Mouse (Mus musculus) hindbrain, embryonic 16.5 days (tissue): ENCODE measurements around the gene Isg20l2. TPM values are rescaled to one million over a fixed set of nuclear protein-coding genes. Genes with fewer than 3 reads are reported as not detected.

Source experiments
- ATAC-seq: fragments of 200-750 bp; cut with Nextera tagmentation; 2 replicates; pipeline ENCODE4 v1.8.0; 2017; ENCODE audit warnings: moderate TSS enrichment, moderate library complexity
- H3K27ac ChIP-seq: fragments of 300-500 bp; sonication (generic); 2 replicates; pipeline ENCODE4 v1.5.1; 2014; ENCODE audit warnings: low read depth, mild to moderate bottlenecking, control low read depth, low read length, moderate library complexity
- H3K27me3 ChIP-seq: fragments of 300-500 bp; sonication (generic); replicated peaks from 2 replicates; pipeline ENCODE4 v1.6.1; 2014; ENCODE audit warnings: low read length; ENCODE audit not compliant: control insufficient read depth, insufficient read depth
- H3K36me3 ChIP-seq: fragments of 300-500 bp; sonication (generic); 2 replicates; pipeline ENCODE4 v1.6.1; 2014; ENCODE audit warnings: mild to moderate bottlenecking, low read length, moderate library complexity, mixed read lengths; ENCODE audit not compliant: control insufficient read depth, insufficient read depth
- H3K4me1 ChIP-seq: fragments of 300-500 bp; sonication (generic); 2 replicates; pipeline ENCODE4 v1.6.1; 2014; ENCODE audit warnings: low read depth, low read length; ENCODE audit not compliant: control insufficient read depth, insufficient read depth
- H3K4me2 ChIP-seq: fragments of 300-500 bp; sonication (generic); 2 replicates; pipeline ENCODE4 v1.6.1; 2014; ENCODE audit warnings: mild to moderate bottlenecking, low read length, control low read depth, moderate library complexity
- H3K4me3 ChIP-seq: fragments of 300-500 bp; sonication (generic); 2 replicates; pipeline ENCODE4 v1.5.1; 2014; ENCODE audit warnings: mild to moderate bottlenecking, low read length, control low read depth, moderate library complexity
- H3K9ac ChIP-seq: fragments of 300-500 bp; sonication (generic); 2 replicates; pipeline ENCODE4 v1.6.1; 2014; ENCODE audit warnings: low read depth, mild to moderate bottlenecking, control low read depth, low read length, moderate library complexity
- H3K9me3 ChIP-seq: fragments of 300-500 bp; sonication (generic); 2 replicates; pipeline ENCODE4 v1.6.1; 2014; ENCODE audit warnings: mild to moderate bottlenecking, low read length, moderate library complexity; ENCODE audit not compliant: control insufficient read depth
- WGBS: fragments of 180-500 bp; shearing (Covaris S2); extraction: QIAGEN DNeasy Blood & Tissue Kit; methylation state at CpG from one replicate; pipeline ENCODE4 v1.1.7; 2014; 5-methylcytosine and 5-hydroxymethylcytosine counted together
- polyA plus RNA-seq: library from polyadenylated mRNA; unstranded; fragments of >200 nt; fragmentation: Nextera tagmentation; extraction: Ambion mirVana; gene quantifications from 2 replicates; pipeline ENCODE4 v1.2.1, GENCODE M21; 2015

Gene Isg20l2
- polyA plus RNA-seq, 1 experiment from 2014 or later, result 22.7 TPM

DNA sequence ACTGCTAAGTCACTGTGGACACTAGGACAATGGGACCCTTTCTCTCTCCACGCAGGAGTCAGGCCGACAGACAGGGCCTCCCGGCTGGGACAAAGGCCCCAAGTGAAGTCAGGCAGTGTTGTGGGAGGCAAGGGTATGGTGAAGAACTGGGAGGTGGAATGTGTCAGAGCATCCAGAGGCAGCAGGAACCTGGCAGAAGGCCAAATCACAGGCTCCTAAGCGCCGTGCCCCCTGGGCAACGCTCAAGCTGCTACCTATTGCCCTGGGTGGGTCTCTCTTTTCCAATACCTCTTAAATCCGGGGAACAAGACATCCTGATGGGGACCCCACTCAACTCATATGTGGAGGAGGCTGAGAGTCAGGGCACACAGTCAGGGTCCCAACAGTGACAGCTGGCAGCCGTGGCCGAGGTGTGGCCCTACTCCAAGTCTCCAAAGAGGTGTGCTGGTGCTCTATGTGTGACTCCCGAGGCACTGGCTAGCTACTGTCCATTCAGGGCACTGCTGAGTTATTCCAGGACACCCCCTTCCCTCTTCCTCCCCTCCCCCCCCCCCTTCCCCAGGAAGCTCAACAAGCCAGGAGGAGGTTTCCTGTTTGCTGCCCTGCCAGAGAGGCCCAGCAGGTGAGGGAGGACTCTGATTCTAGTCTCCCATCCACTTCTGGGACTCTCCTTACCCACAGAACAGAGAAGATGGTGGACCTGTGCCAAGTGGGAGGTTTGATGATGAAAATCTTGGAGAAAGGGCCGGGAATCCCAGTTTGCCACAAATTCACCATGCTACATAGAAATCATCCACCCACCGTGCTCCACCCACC is 55.6 kb downstream of the Isg20l2 start:
- H3K9ac ChIP-seq, result 0 out of 2 replicates have a peak overlapping the region, but pooled peaks have one; percentile 15
- H3K36me3 ChIP-seq, result no peaks in the 10 kb centered on the region
- no peak for ATAC-seq
- peak overlapping the region; percentile 67 for H3K27ac ChIP-seq
- no peaks in the 10 kb centered on the region for H3K9me3 ChIP-seq
- WGBS, result 22% methylated on average over 11 of the region's 12 CpGs
- peaks cover 50% of the 10 kb centered on the region for H3K4me1 ChIP-seq
- no peak overlapping the region for H3K4me2 ChIP-seq
- H3K4me3 ChIP-seq, result no peak overlapping the region
- no peaks in the 10 kb centered on the region for H3K27me3 ChIP-seq

GRCm38 (mm10) chr3:87986868-87987267 is 56.8 kb downstream of the Isg20l2 start:
- peak overlapping the region; percentile 67 for H3K9ac ChIP-seq
- peak overlapping the region; percentile 44 for H3K4me3 ChIP-seq
- ATAC-seq, result peak; percentile 79
- H3K4me1 ChIP-seq, result peaks cover 50% of the 10 kb centered on the region
- WGBS, result 0% methylated on average over 17 of the region's 17 CpGs
- H3K4me2 ChIP-seq, result peak overlapping the region; percentile 87
- no peaks in the 10 kb centered on the region for H3K27me3 ChIP-seq
- no peaks in the 10 kb centered on the region for H3K9me3 ChIP-seq
- H3K27ac ChIP-seq, result peak overlapping the region; percentile 62
- no peaks in the 10 kb centered on the region for H3K36me3 ChIP-seq

DNA sequence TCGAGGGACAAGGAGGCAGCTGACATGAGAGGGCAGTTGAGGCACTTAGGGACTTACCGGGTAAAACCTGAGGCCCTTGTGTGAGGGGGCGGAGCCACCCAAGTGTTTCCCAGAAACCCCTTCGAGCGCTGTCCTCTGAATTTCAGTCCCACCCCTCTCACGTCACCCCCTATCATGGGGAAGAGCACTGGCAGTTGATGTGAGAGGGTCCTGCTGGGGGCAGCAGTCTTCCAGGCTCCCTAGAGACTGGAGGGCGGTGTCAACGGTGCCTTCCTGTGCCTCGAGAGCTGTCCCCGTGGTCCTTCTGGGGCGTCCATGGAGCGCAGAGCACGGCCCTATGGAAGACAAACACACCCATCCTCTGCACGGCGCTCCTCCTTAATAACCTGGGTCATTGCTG is 57.5 kb downstream of the Isg20l2 start:
- Histone ChIP-seq H3K4me3 (peak overlapping the region; percentile 44), H3K9me3 (no peaks in the 10 kb centered on the region), H3K4me1 (peaks cover 45% of the 10 kb centered on the region), H3K4me2 (peak overlapping the region; percentile 87), H3K27ac (peak overlapping the region; percentile 62), H3K36me3 (no peaks in the 10 kb centered on the region), H3K27me3 (no peaks in the 10 kb centered on the region), H3K9ac (peak overlapping the region; percentile 67)
- ATAC-seq, result peak; percentile 60
- WGBS, result 0% methylated on average over 15 of the region's 15 CpGs

DNA sequence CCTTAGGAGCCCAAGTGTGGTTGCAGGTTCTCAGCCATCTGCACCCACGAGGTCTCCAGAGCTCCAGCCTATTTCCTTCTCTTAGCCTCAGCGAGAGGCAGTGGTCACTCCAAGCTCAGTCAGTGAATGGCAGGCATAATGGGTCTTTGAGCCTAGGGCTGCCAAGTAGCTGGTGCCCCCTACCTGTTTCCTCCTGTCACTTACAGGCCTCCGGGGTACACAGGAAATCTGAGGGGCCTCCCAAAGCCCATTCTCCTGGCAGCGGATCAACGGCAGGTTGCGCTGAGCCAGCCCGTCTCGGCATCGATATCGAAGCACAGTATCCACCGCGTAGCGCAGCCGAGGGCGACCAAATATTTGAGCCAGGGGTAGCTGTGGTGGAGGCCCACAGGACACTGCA is 58.0 kb downstream of the Isg20l2 start:
- ATAC-seq, result peak; percentile 18
- Histone ChIP-seq H3K4me1 (peaks cover 41% of the 10 kb centered on the region), H3K9me3 (no peaks in the 10 kb centered on the region), H3K4me2 (peak overlapping the region; percentile 87), H3K36me3 (no peaks in the 10 kb centered on the region), H3K27ac (peak overlapping the region; percentile 53), H3K4me3 (peak overlapping the region; percentile 44), H3K9ac (peak overlapping the region; percentile 67), H3K27me3 (no peaks in the 10 kb centered on the region; the same call in 1 of the 2 replicates)
- WGBS, result 2% methylated on average over 15 of the region's 15 CpGs

GRCm38 (mm10) chr3:87989935-87990334 is 59.8 kb downstream of the Isg20l2 start:
- H3K4me1 ChIP-seq, result peaks cover 33% of the 10 kb centered on the region
- H3K9me3 ChIP-seq, result no peaks in the 10 kb centered on the region
- 31% methylated on average over 10 of the region's 10 CpGs for WGBS
- no peak for ATAC-seq
- H3K36me3 ChIP-seq, result 0 out of 2 replicates have a peak, but pooled peaks cover 1% of the 10 kb centered on the region
- no peak overlapping the region for H3K27ac ChIP-seq
- H3K4me2 ChIP-seq, result no peak overlapping the region
- no peak overlapping the region for H3K9ac ChIP-seq
- H3K27me3 ChIP-seq, result peaks cover 12% of the 10 kb centered on the region
- no peak overlapping the region for H3K4me3 ChIP-seq

Other genes with a start within 250 kb of the Isg20l2 start
- 0.67 and 0.80 TPM in 2 replicates for gene Lrrc71, start 181.7 kb upstream of the Isg20l2 start, polyA plus RNA-seq
- gene Ntrk1, start 135.2 kb upstream of the Isg20l2 start, polyA plus RNA-seq, result 6.6 and 7.3 TPM in 2 replicates
- 0.49 and 0.85 TPM in 2 replicates for gene Insrr, start 133.4 kb upstream of the Isg20l2 start, polyA plus RNA-seq
- gene Pear1, start 106.0 kb upstream of the Isg20l2 start, polyA plus RNA-seq, result 8.4 and 10.6 TPM in 2 replicates
- gene Sh2d2a, start 83.6 kb upstream of the Isg20l2 start, polyA plus RNA-seq, result not detected in 2 replicates
- gene Prcc, start 44.7 kb upstream of the Isg20l2 start, polyA plus RNA-seq, result 13.9 and 15.9 TPM in 2 replicates
- 79.7 and 110 TPM in 2 replicates for gene Hdgf, start 24.0 kb upstream of the Isg20l2 start, polyA plus RNA-seq
- 48.3 and 49.1 TPM in 2 replicates for gene Mrpl24, start 10.8 kb upstream of the Isg20l2 start, polyA plus RNA-seq
- gene Rrnad1, start 403 bp downstream of the Isg20l2 start, polyA plus RNA-seq, result 20.5 and 24.8 TPM in 2 replicates
- gene Crabp2, start 18.4 kb downstream of the Isg20l2 start, polyA plus RNA-seq, result 49.1 and 52.4 TPM in 2 replicates
- 15.6 and 20.2 TPM in 2 replicates for gene Nes, start 40.8 kb downstream of the Isg20l2 start, polyA plus RNA-seq
- 150 and 186 TPM in 2 replicates for gene Bcan, start 69.9 kb downstream of the Isg20l2 start, polyA plus RNA-seq
- gene Hapln2, start 97.3 kb downstream of the Isg20l2 start, polyA plus RNA-seq, result 0.30 and 0.66 TPM in 2 replicates
- gene Gpatch4, start 112.8 kb downstream of the Isg20l2 start, polyA plus RNA-seq, result 34.9 and 35.8 TPM in 2 replicates
- gene Naxe, start 128.2 kb downstream of the Isg20l2 start, polyA plus RNA-seq, result 158 and 170 TPM in 2 replicates
- not detected in 2 replicates for gene Ttc24, start 148.0 kb downstream of the Isg20l2 start, polyA plus RNA-seq
- gene Iqgap3, start 151.7 kb downstream of the Isg20l2 start, polyA plus RNA-seq, result 2.8 and 3.8 TPM in 2 replicates
- 16.4 and 24.1 TPM in 2 replicates for gene Mef2d, start 212.1 kb downstream of the Isg20l2 start, polyA plus RNA-seq